Mouse (Mus musculus): ENCODE measurements around the gene Itpr2. TPM values are rescaled to one million over a fixed set of nuclear protein-coding genes. Genes with fewer than 3 reads are reported as not detected.

Itpr2 gene
- polyA plus RNA-seq, 1 experiment = 22.5 TPM

- Histone ChIP-seq H3K27ac (ENCODE audit: control insufficient read depth, insufficient read depth, low read depth, low read length, poor library complexity) (no peak overlapping the region), H3K4me3 (replicated peaks; ENCODE audit: control insufficient read depth, low read depth, low read length) (no peak overlapping the region), H3K4me1 (ENCODE audit: control insufficient read depth, insufficient read depth, low read length) (no peaks in the 10 kb centered on the region)
- WGBS = 89% methylated on average over 9 of the region's 9 CpGs
- TF ChIP-seq POLR2A (IDR thresholded peaks at IDR 0.05; ENCODE audit: borderline replicate concordance, control insufficient read depth, low read depth, low read length) = no peak
- no peak for TF ChIP-seq CTCF (IDR thresholded peaks at IDR 0.05; ENCODE audit: control insufficient read depth, insufficient read depth, low read length)
Measured at GRCm38 (mm10) chr6:146254931-146255330, 247.1 kb downstream of the Itpr2 start.

- H3K4me1 ChIP-seq (ENCODE audit: control insufficient read depth, insufficient read depth, low read length) = no peaks in the 10 kb centered on the region
- no peak overlapping the region for H3K4me3 ChIP-seq (replicated peaks; ENCODE audit: control insufficient read depth, low read depth, low read length)
- H3K27ac ChIP-seq (ENCODE audit: control insufficient read depth, insufficient read depth, low read depth, low read length, poor library complexity) = no peak overlapping the region
- no peak for TF ChIP-seq CTCF (IDR thresholded peaks at IDR 0.05; ENCODE audit: control insufficient read depth, insufficient read depth, low read length)
- no peak for TF ChIP-seq POLR2A (IDR thresholded peaks at IDR 0.05; ENCODE audit: borderline replicate concordance, control insufficient read depth, low read depth, low read length)
- WGBS = 91% methylated on average over 3 of the region's 3 CpGs
Measured at GRCm38 (mm10) chr6:146254216-146254820, 247.7 kb downstream of the Itpr2 start.

GRCm38 (mm10) chr6:146249096-146249495 lies 252.9 kb downstream of the Itpr2 start:
- WGBS = 86% methylated on average over 6 of the region's 6 CpGs
- Histone ChIP-seq H3K4me1 (ENCODE audit: control insufficient read depth, insufficient read depth, low read length) (no peaks in the 10 kb centered on the region; the same call in 1 of the 2 replicates), H3K27ac (ENCODE audit: control insufficient read depth, insufficient read depth, low read depth, low read length, poor library complexity) (no peak overlapping the region), H3K4me3 (replicated peaks; ENCODE audit: control insufficient read depth, low read depth, low read length) (no peak overlapping the region)
- no peak for TF ChIP-seq CTCF (IDR thresholded peaks at IDR 0.05; ENCODE audit: control insufficient read depth, insufficient read depth, low read length)
- TF ChIP-seq POLR2A (IDR thresholded peaks at IDR 0.05; ENCODE audit: borderline replicate concordance, control insufficient read depth, low read depth, low read length) = no peak

- TF ChIP-seq POLR2A (IDR thresholded peaks at IDR 0.05; ENCODE audit: borderline replicate concordance, control insufficient read depth, low read depth, low read length) = no peak
- no peak for TF ChIP-seq CTCF (IDR thresholded peaks at IDR 0.05; ENCODE audit: control insufficient read depth, insufficient read depth, low read length)
- Histone ChIP-seq H3K4me1 (ENCODE audit: control insufficient read depth, insufficient read depth, low read length) (no peaks in the 10 kb centered on the region; the same call in 1 of the 2 replicates), H3K4me3 (replicated peaks; ENCODE audit: control insufficient read depth, low read depth, low read length) (no peak overlapping the region), H3K27ac (ENCODE audit: control insufficient read depth, insufficient read depth, low read depth, low read length, poor library complexity) (no peak overlapping the region)
- WGBS = 87% methylated on average over 2 of the region's 2 CpGs
Measured at GRCm38 (mm10) chr6:146248341-146248740, 253.7 kb downstream of the Itpr2 start.

GRCm38 (mm10) chr6:146247906-146248305 lies 254.1 kb downstream of the Itpr2 start:
- 82% methylated on average over 1 of the region's 1 CpGs for WGBS
- H3K4me3 ChIP-seq (replicated peaks; ENCODE audit: control insufficient read depth, low read depth, low read length) = no peak overlapping the region
- TF ChIP-seq CTCF (IDR thresholded peaks at IDR 0.05; ENCODE audit: control insufficient read depth, insufficient read depth, low read length) = no peak
- no peak for TF ChIP-seq POLR2A (IDR thresholded peaks at IDR 0.05; ENCODE audit: borderline replicate concordance, control insufficient read depth, low read depth, low read length)
- H3K27ac ChIP-seq (ENCODE audit: control insufficient read depth, insufficient read depth, low read depth, low read length, poor library complexity) = no peak overlapping the region
- no peaks in the 10 kb centered on the region; the same call in 1 of the 2 replicates for H3K4me1 ChIP-seq (ENCODE audit: control insufficient read depth, insufficient read depth, low read length)

GRCm38 (mm10) chr6:146246368-146246767 lies 255.7 kb downstream of the Itpr2 start:
- TF ChIP-seq CTCF (IDR thresholded peaks at IDR 0.05; ENCODE audit: control insufficient read depth, insufficient read depth, low read length) (no peak), POLR2A (IDR thresholded peaks at IDR 0.05; ENCODE audit: borderline replicate concordance, control insufficient read depth, low read depth, low read length) (no peak)
- H3K4me1 ChIP-seq (ENCODE audit: control insufficient read depth, insufficient read depth, low read length) = no peaks in the 10 kb centered on the region; the same call in 1 of the 2 replicates
- 92% methylated on average over 6 of the region's 6 CpGs for WGBS
- no peak overlapping the region for H3K27ac ChIP-seq (ENCODE audit: control insufficient read depth, insufficient read depth, low read depth, low read length, poor library complexity)
- no peak overlapping the region for H3K4me3 ChIP-seq (replicated peaks; ENCODE audit: control insufficient read depth, low read depth, low read length)

- WGBS = 91% methylated on average over 9 of the region's 9 CpGs
- H3K4me1 ChIP-seq (ENCODE audit: control insufficient read depth, insufficient read depth, low read length) = no peaks in the 10 kb centered on the region; the same call in 1 of the 2 replicates
- no peak overlapping the region for H3K27ac ChIP-seq (ENCODE audit: control insufficient read depth, insufficient read depth, low read depth, low read length, poor library complexity)
- no peak overlapping the region for H3K4me3 ChIP-seq (replicated peaks; ENCODE audit: control insufficient read depth, low read depth, low read length)
- no peak for TF ChIP-seq POLR2A (IDR thresholded peaks at IDR 0.05; ENCODE audit: borderline replicate concordance, control insufficient read depth, low read depth, low read length)
- TF ChIP-seq CTCF (IDR thresholded peaks at IDR 0.05; ENCODE audit: control insufficient read depth, insufficient read depth, low read length) = no peak
Measured at GRCm38 (mm10) chr6:146245888-146246287, 256.1 kb downstream of the Itpr2 start.

GRCm38 (mm10) chr6:146243068-146243467 lies 259.0 kb downstream of the Itpr2 start:
- Histone ChIP-seq H3K4me3 (replicated peaks; ENCODE audit: control insufficient read depth, low read depth, low read length) (no peak overlapping the region), H3K27ac (ENCODE audit: control insufficient read depth, insufficient read depth, low read depth, low read length, poor library complexity) (no peak overlapping the region), H3K4me1 (ENCODE audit: control insufficient read depth, insufficient read depth, low read length) (no peaks in the 10 kb centered on the region; the same call in 1 of the 2 replicates)
- TF ChIP-seq POLR2A (IDR thresholded peaks at IDR 0.05; ENCODE audit: borderline replicate concordance, control insufficient read depth, low read depth, low read length) = no peak
- WGBS = 92% methylated on average over 5 of the region's 5 CpGs

GRCm38 (mm10) chr6:146241336-146241735 lies 260.7 kb downstream of the Itpr2 start:
- Histone ChIP-seq H3K4me3 (replicated peaks; ENCODE audit: control insufficient read depth, low read depth, low read length) (no peak overlapping the region), H3K4me1 (ENCODE audit: control insufficient read depth, insufficient read depth, low read length) (no peaks in the 10 kb centered on the region), H3K27ac (ENCODE audit: control insufficient read depth, insufficient read depth, low read depth, low read length, poor library complexity) (no peak overlapping the region)
- 91% methylated on average over 3 of the region's 3 CpGs for WGBS
- TF ChIP-seq CTCF (IDR thresholded peaks at IDR 0.05; ENCODE audit: control insufficient read depth, insufficient read depth, low read length) (no peak), POLR2A (IDR thresholded peaks at IDR 0.05; ENCODE audit: borderline replicate concordance, control insufficient read depth, low read depth, low read length) (no peak)

Measured in bone marrow, adult 2 months (tissue).